Mouse (Mus musculus): ENCODE results near the gene Rtbdn. TPM values are rescaled to one million over a fixed set of nuclear protein-coding genes. Genes with fewer than 3 reads are reported as not detected.

The Rtbdn gene
- polyA plus RNA-seq, 1 experiment = 0.05 TPM

DNA sequence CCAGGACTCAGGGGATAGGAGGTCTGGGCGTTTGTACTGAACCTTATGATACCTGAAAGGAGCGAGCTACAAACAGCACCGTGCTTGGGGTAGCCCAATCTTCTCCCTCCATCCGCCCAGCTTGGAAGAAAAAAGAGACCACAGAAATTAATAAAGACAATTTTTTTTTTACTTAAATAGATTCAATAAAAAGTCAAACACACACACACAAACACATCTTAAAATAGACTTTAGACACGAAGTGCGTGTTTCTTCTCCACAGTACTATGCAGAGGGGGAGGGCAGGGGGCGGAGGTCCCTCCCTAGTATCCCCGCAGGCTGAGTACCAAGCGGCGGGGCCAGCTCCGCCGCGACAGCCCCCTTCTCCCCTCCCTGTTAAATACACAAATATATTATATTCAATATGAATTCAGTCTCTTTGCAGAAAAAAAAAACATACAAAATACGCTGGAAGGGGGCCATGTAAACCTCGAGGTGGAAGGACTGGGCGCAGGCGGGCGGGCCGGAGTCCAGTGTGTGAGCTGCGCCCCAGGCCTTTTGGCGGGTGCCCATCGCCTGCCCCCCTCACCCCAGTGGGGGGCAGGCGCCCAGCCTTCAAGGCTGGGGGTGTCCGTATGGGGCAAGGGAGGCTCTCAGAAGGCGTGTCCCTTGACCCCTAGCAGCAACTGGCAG lies 30.1 kb downstream of the Rtbdn start:
- H3K36me3 ChIP-seq (ENCODE audit: control insufficient read depth, insufficient read depth) = peaks cover 16% of the 10 kb centered on the region
- H3K4me3 ChIP-seq (ENCODE audit: insufficient read depth, poor library complexity, severe bottlenecking) = peak overlapping the region; percentile 84
- H3K79me3 ChIP-seq (ENCODE audit: low read depth) = peaks cover 17% of the 10 kb centered on the region
- peaks cover 37% of the 10 kb centered on the region for H3K79me2 ChIP-seq (ENCODE audit: control insufficient read depth, insufficient read depth)
- no peak for TF ChIP-seq CEBPB (IDR thresholded peaks at IDR 0.05; ENCODE audit: low read depth)
- no peak for TF ChIP-seq FOSL1 (IDR thresholded peaks at IDR 0.05; ENCODE audit: insufficient read depth, low read length, poor library complexity, severe bottlenecking)
- no peak for TF ChIP-seq MYOD1 (IDR thresholded peaks at IDR 0.05; ENCODE audit: control insufficient read depth, insufficient read length, low read depth)
- no peak for TF ChIP-seq MAX (IDR thresholded peaks at IDR 0.05)
- TF ChIP-seq MYOG (IDR thresholded peaks at IDR 0.05; ENCODE audit: control insufficient read depth, extremely low read depth, insufficient read length) = no peak
- TF ChIP-seq CTCF (IDR thresholded peaks at IDR 0.05; ENCODE audit: control insufficient read depth, insufficient read depth, insufficient read length) = no peak
- TF ChIP-seq USF1 (IDR thresholded peaks at IDR 0.05; ENCODE audit: low read depth) = no peak
- H3K27me3 ChIP-seq (ENCODE audit: control insufficient read depth, insufficient read depth, insufficient read length) = no peaks in the 10 kb centered on the region
- H3ac ChIP-seq (ENCODE audit: control insufficient read depth, insufficient read length, low read depth) = peak overlapping the region; percentile 80

DNA sequence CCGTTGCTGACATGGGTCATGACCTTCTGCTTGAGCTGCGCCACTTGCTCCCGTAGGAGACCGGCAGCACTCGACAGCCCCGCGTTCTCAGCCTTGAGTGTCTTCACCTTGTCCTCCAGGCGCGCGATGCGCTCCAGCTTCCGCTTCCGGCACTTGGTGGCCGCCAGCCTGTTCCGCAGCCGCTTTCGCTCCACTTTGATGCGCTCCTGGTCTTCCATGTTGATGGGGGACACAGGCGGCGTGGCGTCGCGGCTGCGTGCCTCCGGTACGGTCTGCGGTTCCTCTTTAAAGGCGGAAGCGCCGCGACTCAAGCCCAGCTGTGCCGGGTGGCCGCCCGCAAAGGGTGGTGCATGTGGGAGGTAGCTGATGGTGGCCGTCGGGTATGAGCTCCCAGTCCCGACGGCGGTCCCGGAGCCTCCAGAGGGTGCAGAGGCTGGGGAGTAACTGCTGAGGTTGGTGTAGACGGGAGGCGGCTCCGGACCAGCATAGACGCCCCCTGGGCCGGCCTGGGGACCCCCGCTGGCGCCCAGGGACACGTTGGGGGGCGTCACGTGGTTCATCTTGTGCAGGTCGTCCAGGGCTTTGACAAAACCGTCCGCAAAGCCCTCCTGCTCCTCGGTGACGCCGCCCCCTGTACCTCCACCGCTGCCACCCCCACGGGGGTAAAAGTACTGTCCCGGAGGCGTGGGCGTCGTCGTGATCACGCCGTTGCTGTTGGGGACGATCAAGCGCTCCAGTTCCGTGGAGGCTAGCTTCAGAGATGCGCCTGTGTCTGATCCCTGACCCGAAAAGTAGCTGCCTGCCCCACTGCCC lies 30.9 kb downstream of the Rtbdn start:
- H3K79me3 ChIP-seq (ENCODE audit: low read depth) = peaks cover 17% of the 10 kb centered on the region
- no peaks in the 10 kb centered on the region for H3K27me3 ChIP-seq (ENCODE audit: control insufficient read depth, insufficient read depth, insufficient read length)
- H3K36me3 ChIP-seq (ENCODE audit: control insufficient read depth, insufficient read depth) = peaks cover 10% of the 10 kb centered on the region
- H3K79me2 ChIP-seq (ENCODE audit: control insufficient read depth, insufficient read depth) = peaks cover 37% of the 10 kb centered on the region
- peak overlapping the region; percentile 84 for H3K4me3 ChIP-seq (ENCODE audit: insufficient read depth, poor library complexity, severe bottlenecking)
- TF ChIP-seq MYOG (IDR thresholded peaks at IDR 0.05; ENCODE audit: control insufficient read depth, extremely low read depth, insufficient read length) (no peak), USF1 (IDR thresholded peaks at IDR 0.05; ENCODE audit: low read depth) (peak; percentile 30)
- peak overlapping the region; percentile 80 for H3ac ChIP-seq (ENCODE audit: control insufficient read depth, insufficient read length, low read depth)

DNA sequence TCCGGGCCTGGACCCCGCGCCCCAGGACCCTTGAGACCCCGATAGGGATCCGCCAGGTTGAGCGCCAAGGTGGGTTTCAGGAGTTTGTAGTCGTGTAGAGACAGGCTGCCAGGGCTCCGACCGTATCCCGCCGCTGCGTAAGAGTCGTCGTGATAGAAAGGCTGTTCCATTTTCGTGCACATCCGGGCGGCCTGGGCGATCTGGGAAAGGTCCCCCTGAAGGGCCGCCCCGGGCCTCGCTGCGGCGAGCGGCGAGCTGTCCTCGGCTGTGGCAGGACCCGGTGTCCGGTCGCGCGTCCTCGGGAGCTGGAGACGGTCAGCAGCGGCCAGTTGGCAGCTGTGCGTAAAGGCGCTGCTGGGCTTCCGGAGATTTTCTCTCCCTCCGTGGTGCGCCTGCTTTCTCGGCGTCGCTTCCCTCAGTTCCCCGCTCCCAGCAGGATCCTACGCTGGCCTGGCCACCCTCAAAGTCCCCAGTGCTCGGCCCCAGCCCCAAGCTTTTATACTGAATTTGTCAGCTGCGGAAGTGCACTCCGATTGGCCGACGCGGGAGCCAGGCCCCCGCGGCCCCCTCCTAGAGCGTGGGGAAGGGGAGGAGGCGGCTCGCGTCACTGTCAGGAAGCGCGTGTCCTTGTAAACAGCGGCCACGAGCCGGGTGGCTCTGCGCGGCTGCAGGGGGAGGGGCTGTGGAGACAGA lies 31.6 kb downstream of the Rtbdn start, which contains the start of gene Junb:
TSS of gene Junb (minus strand) at position 471 of the 693 bp plus-strand sequence.
- peak within 1 kb of the TSS; percentile 80 for H3ac ChIP-seq (ENCODE audit: control insufficient read depth, insufficient read length, low read depth)
- peak within 1 kb of the TSS; percentile 84 for H3K4me3 ChIP-seq (ENCODE audit: insufficient read depth, poor library complexity, severe bottlenecking)
- TF ChIP-seq MYOG (IDR thresholded peaks at IDR 0.05; ENCODE audit: control insufficient read depth, extremely low read depth, insufficient read length) = no peak
- TF ChIP-seq MYOD1 (IDR thresholded peaks at IDR 0.05; ENCODE audit: control insufficient read depth, insufficient read length, low read depth) = no peak
- peak; percentile 99 for TF ChIP-seq MAX (IDR thresholded peaks at IDR 0.05)
- H3K36me3 ChIP-seq (ENCODE audit: control insufficient read depth, insufficient read depth) = peaks cover 9% of the 10 kb centered on the region
- peaks cover 17% of the 10 kb centered on the region for H3K79me3 ChIP-seq (ENCODE audit: low read depth)
- H3K27me3 ChIP-seq (ENCODE audit: control insufficient read depth, insufficient read depth, insufficient read length) = no peaks in the 10 kb centered on the region
- peaks cover 37% of the 10 kb centered on the region for H3K79me2 ChIP-seq (ENCODE audit: control insufficient read depth, insufficient read depth)

DNA sequence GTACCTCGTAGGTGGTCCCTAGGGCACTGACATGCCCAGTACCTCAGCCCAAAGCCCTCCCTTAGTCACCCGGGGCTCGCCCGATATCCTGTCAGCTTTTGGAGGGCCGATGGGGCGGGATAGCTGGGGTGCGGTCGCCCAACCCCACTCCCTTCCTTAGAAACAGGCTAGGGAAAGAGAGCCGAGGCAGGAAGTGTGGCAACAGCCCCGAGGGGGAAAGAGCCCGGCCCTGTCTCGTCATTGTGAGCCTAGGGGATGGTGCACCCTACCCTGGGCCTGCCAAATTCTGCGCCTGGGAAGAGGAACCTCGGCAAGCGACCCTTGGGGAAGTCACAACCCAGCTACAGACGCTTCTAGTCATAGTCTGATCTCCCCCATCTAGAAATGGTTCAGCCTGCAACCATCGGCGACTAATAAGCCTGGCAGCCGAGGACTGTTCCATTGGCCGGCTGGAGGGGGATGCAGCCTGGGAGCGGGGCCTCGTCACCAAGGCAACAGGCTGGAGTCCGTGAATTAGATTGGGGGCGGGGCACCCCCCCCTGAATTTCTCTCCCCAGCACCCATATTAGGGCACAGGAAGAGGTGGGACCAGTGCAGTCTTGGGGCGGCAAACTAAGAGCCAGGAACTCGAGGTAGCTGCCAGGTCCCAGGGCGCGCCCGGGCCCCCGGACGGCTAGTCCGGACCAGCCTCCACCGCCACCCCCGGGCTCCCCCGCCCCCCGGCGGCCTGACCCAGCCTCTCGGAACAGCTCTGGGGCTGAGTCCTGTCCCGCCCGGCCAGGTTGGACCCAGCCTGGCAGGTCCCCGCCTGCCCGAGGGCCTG lies 33.0 kb downstream of the Rtbdn start:
- H3K79me3 ChIP-seq (ENCODE audit: low read depth) = peaks cover 17% of the 10 kb centered on the region
- H3K27me3 ChIP-seq (ENCODE audit: control insufficient read depth, insufficient read depth, insufficient read length) = no peaks in the 10 kb centered on the region
- peaks cover 9% of the 10 kb centered on the region for H3K36me3 ChIP-seq (ENCODE audit: control insufficient read depth, insufficient read depth)
- TF ChIP-seq MAX (IDR thresholded peaks at IDR 0.05) (peak; percentile 17), MYOD1 (IDR thresholded peaks at IDR 0.05; ENCODE audit: control insufficient read depth, insufficient read length, low read depth) (no peak), CEBPB (IDR thresholded peaks at IDR 0.05; ENCODE audit: low read depth) (peak; percentile 67)
- peak overlapping the region; percentile 58 for H3ac ChIP-seq (ENCODE audit: control insufficient read depth, insufficient read length, low read depth)
- H3K79me2 ChIP-seq (ENCODE audit: control insufficient read depth, insufficient read depth) = peaks cover 37% of the 10 kb centered on the region
- H3K4me3 ChIP-seq (ENCODE audit: insufficient read depth, poor library complexity, severe bottlenecking) = peak overlapping the region; percentile 33

DNA sequence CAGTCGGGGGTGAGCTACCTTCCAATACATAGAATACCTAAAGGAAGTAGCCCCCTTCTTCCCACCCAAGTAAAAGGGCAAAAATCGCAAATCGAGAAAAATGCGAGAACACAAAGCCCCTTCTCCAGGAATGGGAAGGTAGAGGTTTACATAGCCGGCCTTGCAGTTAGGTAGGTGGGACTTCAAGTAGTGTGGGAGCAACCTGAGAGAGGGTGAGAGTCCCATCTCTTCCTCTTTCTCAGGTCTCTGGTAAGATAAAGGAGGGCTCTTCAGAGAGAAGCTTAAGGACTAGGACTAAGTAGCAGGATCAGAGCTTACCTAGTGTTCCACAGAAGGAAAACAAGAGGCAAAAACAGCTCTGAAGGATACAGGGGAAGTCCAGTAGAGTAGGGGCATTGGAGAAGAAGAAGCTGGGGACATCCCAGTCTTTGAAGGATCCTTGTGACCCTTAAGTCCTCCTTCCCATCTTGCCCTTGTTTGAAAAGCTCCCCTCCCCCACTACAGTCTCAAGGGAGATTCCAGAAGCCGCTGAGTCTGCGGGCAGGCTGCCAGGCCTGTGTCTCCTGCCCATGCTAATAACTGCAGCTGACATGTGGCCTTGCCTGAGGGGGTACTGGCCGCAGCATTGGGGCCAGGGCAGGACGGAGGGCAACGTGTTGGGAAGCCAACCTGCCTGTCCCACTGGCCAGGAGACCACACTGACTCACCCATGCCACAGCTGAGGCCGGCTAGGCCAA lies 34.0 kb downstream of the Rtbdn start:
- peak overlapping the region; percentile 25 for H3K4me3 ChIP-seq (ENCODE audit: insufficient read depth, poor library complexity, severe bottlenecking)
- peaks cover 34% of the 10 kb centered on the region for H3K79me2 ChIP-seq (ENCODE audit: control insufficient read depth, insufficient read depth)
- TF ChIP-seq USF1 (IDR thresholded peaks at IDR 0.05; ENCODE audit: low read depth) (no peak), MAX (IDR thresholded peaks at IDR 0.05) (peak; percentile 95), MYOD1 (IDR thresholded peaks at IDR 0.05; ENCODE audit: control insufficient read depth, insufficient read length, low read depth) (peak; percentile 92)
- H3K79me3 ChIP-seq (ENCODE audit: low read depth) = peaks cover 17% of the 10 kb centered on the region
- H3K27me3 ChIP-seq (ENCODE audit: control insufficient read depth, insufficient read depth, insufficient read length) = no peaks in the 10 kb centered on the region
- H3K36me3 ChIP-seq (ENCODE audit: control insufficient read depth, insufficient read depth) = peaks cover 9% of the 10 kb centered on the region
- H3ac ChIP-seq (ENCODE audit: control insufficient read depth, insufficient read length, low read depth) = no peak overlapping the region

All from C2C12 (cell line).